Mouse (Mus musculus): ENCODE results near the gene Gm9117. TPM values are rescaled to one million over a fixed set of nuclear protein-coding genes. Genes with fewer than 3 reads are reported as not detected.

Gene Gm9117
- not detected for polyA plus RNA-seq (2015; fragmentation: Illumina TruSeq; extraction: RNeasy Lipid Tissue Mini Kit (QIAGEN cat#74804); ENCODE audit: insufficient read depth, low read depth, low replicate concordance)

GRCm38 (mm10) chr3:93943443-93943842 is at the start of gene Gm9117:
Gm9117 (minus strand) TSS chr3:93943543.

DNA sequence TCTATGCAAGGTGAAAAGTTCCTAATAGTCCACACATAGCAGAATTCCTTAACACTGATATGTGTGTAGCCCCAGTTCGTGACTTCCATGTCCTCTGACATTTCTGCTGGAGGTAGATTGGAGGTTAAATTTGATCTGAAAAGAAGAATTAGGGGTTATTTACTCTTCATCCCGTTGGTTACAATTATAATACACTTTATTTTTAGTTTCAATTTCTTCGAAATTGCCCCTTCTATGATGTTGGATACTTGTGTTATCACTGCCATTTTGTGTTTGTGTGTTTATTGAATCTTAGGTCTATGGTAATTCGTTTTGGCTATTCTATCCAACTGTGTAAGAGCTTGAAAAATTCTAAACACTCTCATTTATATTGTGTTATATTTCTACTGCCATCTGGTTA is 17.9 kb upstream of the Gm9117 start, which contains the start of gene Tdpoz5:
Gene Tdpoz5 (minus strand): TSS at position 101 of the 400 bp plus-strand sequence.

Other genes starting within 250 kb of the Gm9117 start
- not detected for gene Gm5773, start 170.5 kb downstream of the Gm9117 start, polyA plus RNA-seq (2015; fragmentation: Illumina TruSeq; extraction: RNeasy Lipid Tissue Mini Kit (QIAGEN cat#74804); ENCODE audit: insufficient read depth, low read depth, low replicate concordance)
- gene Tdpoz4, start 147.1 kb downstream of the Gm9117 start, polyA plus RNA-seq (2015; fragmentation: Illumina TruSeq; extraction: RNeasy Lipid Tissue Mini Kit (QIAGEN cat#74804); ENCODE audit: insufficient read depth, low read depth, low replicate concordance), result not detected
- not detected for gene Tdpoz3, start 117.5 kb downstream of the Gm9117 start, polyA plus RNA-seq (2015; fragmentation: Illumina TruSeq; extraction: RNeasy Lipid Tissue Mini Kit (QIAGEN cat#74804); ENCODE audit: insufficient read depth, low read depth, low replicate concordance)
- not detected for gene Tdpoz5, start 17.8 kb upstream of the Gm9117 start, polyA plus RNA-seq (2015; fragmentation: Illumina TruSeq; extraction: RNeasy Lipid Tissue Mini Kit (QIAGEN cat#74804); ENCODE audit: insufficient read depth, low read depth, low replicate concordance)
- gene Gm9125, start 111.3 kb upstream of the Gm9117 start, polyA plus RNA-seq (2015; fragmentation: Illumina TruSeq; extraction: RNeasy Lipid Tissue Mini Kit (QIAGEN cat#74804); ENCODE audit: insufficient read depth, low read depth, low replicate concordance), result not detected
- gene Gm10697, start 129.1 kb upstream of the Gm9117 start, polyA plus RNA-seq (2015; fragmentation: Illumina TruSeq; extraction: RNeasy Lipid Tissue Mini Kit (QIAGEN cat#74804); ENCODE audit: insufficient read depth, low read depth, low replicate concordance), result not detected
- gene Gm10696, start 234.7 kb upstream of the Gm9117 start, polyA plus RNA-seq (2015; fragmentation: Illumina TruSeq; extraction: RNeasy Lipid Tissue Mini Kit (QIAGEN cat#74804); ENCODE audit: insufficient read depth, low read depth, low replicate concordance), result not detected